Comparison of ENCODE assay signal across 7 mouse cellular contexts in genomic region chr7:99501148-99501547, GRCm38 (mm10).
"Had no signal": no experiment of that assay in that cellular context is flagged by ENCODE, and none has a peak within 500 bp of the region (broad histone marks: within the 10 kb centered on the region; RNA-seq: fewer than 3 reads in every experiment).

No protein-coding gene starts in this region.

- ATAC-seq: midbrain, embryonic 13.5 days had no signal

- DNase-seq: kidney, adult 2 months; kidney, postnatal 14 days; left cerebral cortex, postnatal 4 days; thymus, postnatal 4 days had no signal

- H3K4me1 ChIP-seq: kidney, embryonic 15.5 days; limb, embryonic 13.5 days; midbrain, embryonic 13.5 days had no signal

- H3K9me3 ChIP-seq: kidney, embryonic 15.5 days; limb, embryonic 13.5 days; midbrain, embryonic 13.5 days had no signal

- H3K27ac ChIP-seq: kidney, embryonic 15.5 days; limb, embryonic 13.5 days; midbrain, embryonic 13.5 days had no signal

- H3K4me3 ChIP-seq: kidney, embryonic 15.5 days; limb, embryonic 13.5 days; midbrain, embryonic 13.5 days had no signal

- H3K9ac ChIP-seq: kidney, embryonic 15.5 days; limb, embryonic 13.5 days; midbrain, embryonic 13.5 days had no signal

- H3K36me3 ChIP-seq: kidney, embryonic 15.5 days; limb, embryonic 13.5 days; midbrain, embryonic 13.5 days had no signal

- H3K27me3 ChIP-seq: kidney, embryonic 15.5 days; limb, embryonic 13.5 days; midbrain, embryonic 13.5 days had no signal

- H3K4me2 ChIP-seq: kidney, embryonic 15.5 days; limb, embryonic 13.5 days; midbrain, embryonic 13.5 days had no signal
